Mouse (Mus musculus): ENCODE measurements at regions not wholly inside any gene's neighbourhood (a gene's known extent, or its start where the extent isn't known, plus 50 kb on each side); places are given as distances from the start of the nearest gene placed in this dataset.

DNA sequence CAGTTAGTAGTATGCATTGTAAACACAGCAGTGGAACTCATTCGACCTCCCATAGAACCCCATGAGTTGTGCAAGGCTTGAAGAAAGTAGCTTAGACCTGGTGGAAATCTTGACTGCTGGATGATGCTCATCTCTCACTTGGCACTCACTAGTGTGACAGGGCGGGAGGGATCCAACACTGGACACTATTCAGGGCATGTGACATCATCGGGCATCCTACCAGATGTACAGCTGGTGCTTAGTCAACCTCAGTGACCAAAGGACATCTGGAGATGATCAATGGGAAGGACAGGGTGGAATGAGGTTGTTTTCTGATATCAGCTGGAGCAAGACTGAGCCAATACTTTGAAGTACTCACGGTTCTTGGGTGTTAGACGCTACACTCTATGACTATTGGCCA lies 114.9 kb upstream of the Rnaseh2b start:
- no peak for DNase-seq (ENCODE audit: low spot score in 2 of 2)

DNA sequence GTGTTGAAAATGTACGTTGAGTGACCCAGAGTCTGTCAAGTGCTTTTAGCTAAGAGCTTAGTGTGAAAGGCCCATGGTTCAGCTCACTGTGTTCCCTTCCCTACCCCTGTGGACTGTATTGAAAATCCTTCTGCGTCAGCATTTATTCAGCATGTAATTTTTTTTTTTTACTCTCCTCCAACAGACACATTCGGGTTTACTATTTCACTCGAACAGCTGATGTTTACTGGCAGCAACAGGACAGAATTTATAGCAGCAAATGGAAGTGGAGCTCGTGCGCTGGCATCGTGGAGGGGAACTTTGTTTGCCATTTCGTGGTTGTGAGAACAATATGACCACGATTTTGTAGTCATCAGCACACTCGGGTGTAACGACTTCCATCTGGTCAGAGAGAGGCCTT lies 105.0 kb upstream of the Rnaseh2b start:
- peak; percentile 48 to 60 for DNase-seq (ENCODE audit: low spot score in 2 of 2)

DNA sequence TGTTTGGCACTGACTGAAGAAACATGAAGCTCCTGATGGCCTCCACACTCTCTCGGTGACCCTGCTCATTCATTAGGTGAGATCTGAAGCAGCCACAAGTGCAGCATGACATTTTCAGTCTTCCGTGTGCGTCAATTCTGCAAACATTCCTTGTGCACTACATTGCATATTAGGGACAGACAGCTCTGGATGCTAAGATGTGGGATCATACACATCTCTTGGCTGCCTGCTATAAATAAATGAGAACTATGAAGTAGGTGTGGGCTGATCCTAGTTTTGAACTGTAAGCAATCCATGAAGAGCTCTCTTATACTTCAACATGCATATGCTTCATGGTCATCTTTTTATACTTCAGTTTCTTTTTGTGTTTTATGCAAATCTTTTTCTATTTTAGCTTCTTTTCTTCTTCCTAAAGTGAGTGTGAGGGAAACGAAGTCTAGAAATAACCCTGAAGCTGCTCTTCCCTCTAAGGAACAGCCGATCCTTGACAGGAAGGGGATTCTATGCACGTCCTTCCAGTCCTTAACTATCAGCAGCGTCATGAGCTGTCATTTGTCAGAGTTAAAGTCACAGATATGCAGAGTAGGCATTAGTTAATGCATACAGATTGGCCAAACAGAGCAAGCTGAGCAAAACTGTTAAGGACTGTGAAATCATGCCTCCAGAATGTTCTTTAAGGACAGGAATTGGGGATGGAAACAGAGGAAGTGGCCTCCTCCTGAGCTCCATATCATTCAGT lies 104.1 kb upstream of the Rnaseh2b start:
- peak in 1 of 2 experiments; percentile 48 for DNase-seq (ENCODE audit: low spot score in 2 of 2)

DNA sequence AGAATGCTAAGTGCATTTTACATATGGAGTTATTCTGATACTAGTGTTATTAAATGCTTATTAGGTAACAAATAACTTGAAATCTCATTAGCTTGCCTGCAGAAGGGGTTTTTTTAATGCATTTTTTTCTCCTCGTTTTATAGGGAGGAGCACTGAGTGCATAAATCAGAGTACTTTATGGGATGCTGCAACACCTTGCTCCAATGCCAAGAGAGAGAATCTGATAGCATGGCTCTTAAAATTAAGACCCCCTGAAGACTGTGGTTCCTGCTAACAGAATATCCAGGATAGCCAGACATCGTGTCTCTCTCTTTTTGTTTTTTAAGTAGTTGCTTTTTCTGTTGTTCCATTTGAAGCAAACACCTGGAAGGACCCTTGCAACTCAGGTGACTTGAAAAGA lies 100.8 kb upstream of the Rnaseh2b start:
- no peak for DNase-seq (ENCODE audit: low spot score in 2 of 2)

DNA sequence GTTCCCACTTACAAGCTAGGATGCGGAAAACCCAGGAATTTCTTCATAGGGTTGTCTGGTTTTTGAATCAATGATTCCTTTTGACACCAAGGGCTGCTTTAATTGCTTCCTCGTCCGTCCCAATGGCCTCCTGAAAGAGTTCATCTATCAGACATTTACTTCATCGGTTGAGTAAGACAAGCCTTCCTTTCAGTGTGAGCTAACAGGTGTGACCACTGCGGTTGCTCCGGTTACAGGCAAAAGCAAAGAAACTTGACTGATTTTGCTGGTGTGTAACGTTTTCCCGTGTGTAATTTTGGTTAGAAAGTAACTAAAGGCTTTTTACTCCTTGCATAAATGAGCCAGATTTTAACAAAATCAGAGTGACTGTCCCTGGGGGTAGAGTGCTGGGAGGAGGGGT lies 99.6 kb upstream of the Rnaseh2b start:
- DNase-seq (ENCODE audit: low spot score in 2 of 2), result no peak

DNA sequence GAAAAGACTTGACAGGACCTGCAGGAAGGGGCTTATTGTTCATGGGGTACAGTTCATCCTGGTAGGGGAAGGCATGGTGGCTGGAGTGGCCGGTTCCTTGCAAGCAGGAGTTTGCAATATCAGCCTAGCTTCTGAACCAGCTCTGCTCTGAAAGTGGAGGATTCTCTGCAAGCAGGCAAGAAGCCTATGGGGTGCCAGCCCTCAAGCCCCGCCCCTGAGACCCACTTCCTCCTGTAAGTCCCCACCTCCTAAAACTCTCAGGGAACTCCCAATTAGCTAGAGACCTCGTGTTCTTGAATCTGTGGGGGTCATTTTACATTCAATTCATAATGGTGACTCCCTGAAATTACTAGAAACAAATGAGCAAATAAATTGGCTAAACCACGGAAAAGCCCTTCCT lies 99.0 kb upstream of the Rnaseh2b start:
- no peak for DNase-seq (ENCODE audit: low spot score in 2 of 2)

DNA sequence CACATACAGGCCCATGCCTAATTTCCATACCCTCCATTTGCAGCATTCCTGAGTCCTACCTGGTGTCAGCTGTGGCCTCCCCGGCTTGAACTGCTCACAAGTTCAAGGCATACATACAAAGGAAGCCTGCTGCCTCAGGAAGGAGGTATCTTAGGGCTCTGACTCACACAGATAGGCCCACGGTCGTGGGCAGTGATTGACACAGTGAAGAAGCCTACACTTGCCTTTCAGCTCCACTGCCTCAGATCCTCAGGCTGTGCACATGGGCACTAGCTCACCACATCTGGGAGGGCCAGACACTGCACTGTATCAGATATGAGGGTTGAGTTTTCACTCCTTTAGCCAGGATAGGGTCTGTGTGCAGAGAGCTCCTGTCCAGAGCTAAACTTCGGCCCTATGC lies 95.6 kb upstream of the Rnaseh2b start:
- no peak for DNase-seq (ENCODE audit: low spot score in 2 of 2)

DNA sequence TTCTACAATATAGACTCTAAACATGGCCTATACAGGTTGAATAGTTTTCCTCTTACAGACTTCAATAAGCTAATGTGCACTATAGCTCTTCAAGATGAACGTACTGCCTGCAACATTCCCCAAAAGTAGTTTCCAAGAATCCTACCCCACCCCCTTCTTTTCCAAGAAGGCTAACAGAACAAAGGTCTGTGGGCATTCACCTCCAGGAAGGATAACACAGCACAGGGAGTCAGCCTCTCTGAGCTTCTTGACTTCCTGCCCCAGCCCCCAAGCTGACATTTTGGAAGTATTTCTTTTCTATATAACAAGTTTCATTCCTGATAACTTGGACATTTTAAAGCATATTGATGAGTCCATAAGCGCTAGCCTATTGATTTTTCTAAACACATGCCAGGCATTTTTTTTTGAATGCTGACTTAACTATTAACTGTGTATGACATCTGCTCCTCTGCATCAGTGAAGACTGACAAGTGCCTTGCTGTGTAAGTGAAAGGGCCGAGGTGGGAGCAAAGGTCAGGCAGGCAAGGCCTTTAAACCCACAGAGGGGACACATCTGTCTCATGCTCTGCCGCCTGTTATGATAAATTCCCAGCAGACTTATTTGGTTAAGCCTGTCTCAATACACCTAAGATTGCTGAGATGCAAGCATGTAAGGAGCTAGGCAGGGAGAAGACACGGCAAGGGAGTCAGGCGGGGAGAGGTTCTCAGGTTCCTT lies 93.8 kb upstream of the Rnaseh2b start:
- DNase-seq (ENCODE audit: low spot score in 2 of 2), result no peak

DNA sequence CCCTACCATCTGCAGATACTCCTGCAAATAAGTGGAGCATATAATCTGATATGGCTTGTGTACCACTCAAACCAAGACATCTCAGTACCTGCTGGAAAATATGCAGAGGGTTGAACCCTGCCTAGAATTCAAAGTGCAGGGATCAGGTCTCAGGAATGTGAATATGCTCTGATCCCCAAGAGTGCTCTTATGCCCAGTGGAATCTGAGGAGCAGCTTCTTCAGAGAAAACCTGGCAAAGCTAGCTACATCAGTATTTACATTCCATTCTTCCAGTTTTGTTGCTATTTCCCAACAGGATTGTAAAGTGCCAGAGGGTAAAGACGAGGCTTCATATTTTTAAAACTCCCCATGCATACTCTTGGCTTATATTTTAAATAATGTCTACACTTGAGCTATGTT lies 77.3 kb upstream of the Rnaseh2b start:
- no peak for DNase-seq (ENCODE audit: low spot score in 2 of 2)

DNA sequence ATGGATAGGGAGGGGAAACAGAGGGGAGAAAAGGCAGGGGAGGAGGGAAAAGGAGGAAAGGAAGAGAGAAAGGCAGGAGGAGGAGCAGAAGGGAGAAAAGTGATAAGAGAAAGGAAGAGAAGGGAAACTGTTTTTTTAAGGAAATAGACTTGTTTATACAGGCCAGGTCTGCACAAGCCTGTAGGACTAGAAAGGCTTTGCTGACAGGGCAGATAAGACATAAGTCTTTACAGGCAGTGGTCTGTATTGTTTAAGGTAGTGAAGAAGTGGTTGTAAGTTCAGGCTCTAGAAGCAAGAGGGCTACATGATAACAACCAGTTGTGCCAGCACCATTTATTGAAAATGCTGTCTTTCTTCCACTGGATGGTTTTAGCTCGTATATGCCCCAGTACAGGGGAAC lies 75.4 kb upstream of the Rnaseh2b start:
- no peak for DNase-seq (ENCODE audit: low spot score in 2 of 2)

DNA sequence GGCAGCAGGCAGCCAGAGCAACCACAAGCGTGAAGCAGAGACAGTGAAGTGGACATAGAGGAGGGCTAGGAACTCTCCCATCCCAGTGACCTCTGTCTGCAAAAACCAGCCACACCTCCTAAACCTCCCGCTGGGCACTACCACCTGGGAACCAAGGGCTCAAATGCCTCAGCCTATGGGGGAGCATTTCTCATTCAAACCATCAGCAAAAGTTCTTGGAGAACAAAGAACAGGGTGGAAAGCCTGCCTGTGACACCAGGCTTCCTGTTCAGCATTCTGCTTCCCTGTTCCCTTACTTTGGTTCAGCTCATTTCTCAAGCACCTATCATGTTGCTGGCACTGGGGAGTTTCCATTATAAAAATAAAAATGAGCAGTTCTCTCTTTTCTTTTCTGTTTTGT lies 74.4 kb upstream of the Rnaseh2b start:
- DNase-seq (ENCODE audit: low spot score in 2 of 2), result no peak

DNA sequence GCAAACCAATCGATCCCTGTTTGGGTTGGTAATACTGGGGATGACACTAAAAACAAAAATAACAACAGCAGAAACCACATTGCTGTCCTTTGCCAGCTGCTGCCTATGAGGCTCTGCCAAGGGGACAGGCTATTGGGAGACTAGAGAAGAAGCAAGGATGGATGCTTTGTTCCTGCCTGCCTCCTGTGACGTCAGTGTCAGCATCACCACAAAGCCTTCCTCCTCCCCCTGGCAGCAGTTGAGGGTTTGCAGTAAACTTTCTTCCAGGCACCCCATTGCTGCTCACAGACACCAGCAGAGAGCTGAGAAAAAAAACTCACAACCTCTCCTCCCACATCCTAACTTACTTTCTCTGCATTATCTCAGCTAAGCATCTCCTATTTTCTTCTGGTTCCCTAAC lies 73.7 kb upstream of the Rnaseh2b start:
- DNase-seq (ENCODE audit: low spot score in 2 of 2), result no peak

DNA sequence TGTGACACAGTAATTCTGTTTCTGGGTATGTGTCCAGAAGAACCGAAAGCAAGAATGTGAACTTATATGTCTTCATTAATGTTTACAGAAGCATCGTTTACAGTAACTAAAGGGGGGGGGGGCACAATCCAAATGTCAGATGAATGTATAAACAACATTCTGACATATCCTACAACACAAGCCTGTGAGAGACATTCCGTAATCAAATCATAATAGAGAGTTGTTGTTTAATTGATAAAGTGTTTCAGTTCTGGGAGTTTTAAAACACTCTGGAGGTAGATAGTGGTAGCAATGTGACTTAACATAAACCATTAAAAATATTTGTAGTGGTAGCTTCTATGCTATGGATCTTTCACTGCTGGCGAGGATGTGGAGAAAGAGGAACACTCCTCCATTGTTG lies 71.6 kb upstream of the Rnaseh2b start:
- DNase-seq (ENCODE audit: low spot score in 2 of 2), result no peak

Measured in right cerebral cortex, postnatal 10 days (tissue).